Mouse (Mus musculus) T-helper 2 cell (primary cell): ENCODE measurements around the gene Nhlh1.

Source experiments
- in situ Hi-C: fragments of 300-600 bp; cut with MboI, MseI; formaldehyde crosslinking; loops from one replicate; pipeline ENCODE4 v1.15.1; 2025; ENCODE audit warnings: high pct_unique_total_duplicates

The Nhlh1 gene

GRCm38 (mm10) chr1:172057491-172057921 lies at the start of gene Nhlh1:
Gene Nhlh1 (minus strand): TSS chr1:172057573.
- in situ Hi-C loops, result loop anchor here (10.0 kb wide), 1 partner anchor 237 kb away; the partner anchor contains the start of gene Atp1a2

- in situ Hi-C loops, result no loop called here
These were observed 47.7 kb upstream of the Nhlh1 start for GRCm38 (mm10) chr1:172105101-172105500.

GRCm38 (mm10) chr1:172103619-172104018 lies 46.2 kb upstream of the Nhlh1 start:
- in situ Hi-C loops, result no loop called here

GRCm38 (mm10) chr1:172099325-172100033 lies 42.1 kb upstream of the Nhlh1 start:
- in situ Hi-C loops, result loop anchor here (5.0 kb wide), 1 partner anchor 33 kb away; no protein-coding TSS in a partner anchor

GRCm38 (mm10) chr1:172095202-172095601 lies 37.8 kb upstream of the Nhlh1 start:
- in situ Hi-C loops, result loop anchor here (5.0 kb wide), 1 partner anchor 37 kb away; no protein-coding TSS in a partner anchor

- in situ Hi-C loops, result no loop called here
These were observed 36.9 kb upstream of the Nhlh1 start for GRCm38 (mm10) chr1:172094295-172094694.

GRCm38 (mm10) chr1:172093522-172093921 lies 36.1 kb upstream of the Nhlh1 start:
- in situ Hi-C loops, result no loop called here

- in situ Hi-C loops, result no loop called here
These were observed 25.6 kb upstream of the Nhlh1 start for GRCm38 (mm10) chr1:172082899-172083445.

GRCm38 (mm10) chr1:172082101-172082898 lies 24.9 kb upstream of the Nhlh1 start, which contains the start of the genes Copa and Ncstn:
Gene Copa (plus strand): TSS chr1:172082529.
Gene Ncstn (minus strand): TSS chr1:172082795.
- in situ Hi-C loops, result no loop called here

- in situ Hi-C loops, result no loop called here
These were observed 20.6 kb upstream of the Nhlh1 start for GRCm38 (mm10) chr1:172077981-172078380.

GRCm38 (mm10) chr1:172072604-172073003 lies 15.2 kb upstream of the Nhlh1 start:
- in situ Hi-C loops, result no loop called here

GRCm38 (mm10) chr1:172071556-172071955 lies 14.2 kb upstream of the Nhlh1 start:
- in situ Hi-C loops, result no loop called here

GRCm38 (mm10) chr1:172070227-172070626 lies 12.9 kb upstream of the Nhlh1 start:
- in situ Hi-C loops, result no loop called here

- in situ Hi-C loops, result no loop called here
These were observed 7.3 kb upstream of the Nhlh1 start for GRCm38 (mm10) chr1:172064613-172065141.

- in situ Hi-C loops, result no loop called here
These were observed 6.1 kb upstream of the Nhlh1 start for GRCm38 (mm10) chr1:172063291-172064023.

GRCm38 (mm10) chr1:172062101-172062500 lies 4.7 kb upstream of the Nhlh1 start:
- in situ Hi-C loops, result no loop called here

- in situ Hi-C loops, result no loop called here
These were observed 3.8 kb upstream of the Nhlh1 start for GRCm38 (mm10) chr1:172061217-172061616.

- in situ Hi-C loops, result no loop called here
These were observed 3.3 kb upstream of the Nhlh1 start for GRCm38 (mm10) chr1:172060659-172061058.

- in situ Hi-C loops, result loop anchor here (10.0 kb wide), 1 partner anchor 236 kb away; the partner anchor contains the start of gene Atp1a2
These were observed 1.5 kb upstream of the Nhlh1 start for GRCm38 (mm10) chr1:172058874-172059273.

- in situ Hi-C loops, result loop anchor here (10.0 kb wide), 1 partner anchor 236 kb away; the partner anchor contains the start of gene Atp1a2
These were observed 948 bp upstream of the Nhlh1 start for GRCm38 (mm10) chr1:172058321-172058720.

GRCm38 (mm10) chr1:172056251-172056650 lies 1.1 kb downstream of the Nhlh1 start:
- in situ Hi-C loops, result loop anchor here (10.0 kb wide), 1 partner anchor 239 kb away; the partner anchor contains the start of gene Atp1a2
